Mouse (Mus musculus) kidney, postnatal 0 days (tissue): Measurements from ENCODE around the gene Edc3. TPM values are rescaled to one million over a fixed set of nuclear protein-coding genes. Genes with fewer than 3 reads are reported as not detected.

Experiments used
- ATAC-seq: fragments of 200-750 bp; cut with Nextera tagmentation; replicated peaks from 2 replicates; pipeline ENCODE4 v1.8.0; 2017; ENCODE audit warnings: low read depth, moderate number of reproducible peaks, moderate TSS enrichment, moderate library complexity; ENCODE audit not compliant: low FRiP score
- DNase-seq: peaks from one replicate; pipeline ENCODE4 v3.0.0-alpha.2; 2016; ENCODE audit warnings: low spot score
- H3K27ac ChIP-seq: fragments of 300-500 bp; sonication (generic); 2 replicates; pipeline ENCODE4 v1.5.1; 2014; ENCODE audit warnings: mild to moderate bottlenecking
- H3K27me3 ChIP-seq: fragments of 300-500 bp; sonication (generic); 2 replicates; pipeline ENCODE4 v1.6.1; 2014; ENCODE audit warnings: low read length, mixed read lengths; ENCODE audit not compliant: insufficient read depth
- H3K36me3 ChIP-seq: fragments of 300-500 bp; sonication (generic); 2 replicates; pipeline ENCODE4 v1.6.1; 2014; ENCODE audit warnings: low read length, mixed read lengths; ENCODE audit not compliant: insufficient read depth
- H3K4me1 ChIP-seq: fragments of 300-500 bp; sonication (generic); replicated peaks from 2 replicates; pipeline ENCODE4 v1.6.1; 2014; ENCODE audit warnings: antibody characterized with exemption, low read length, mixed read lengths; ENCODE audit not compliant: insufficient read depth
- H3K4me2 ChIP-seq: fragments of 300-500 bp; sonication (generic); 2 replicates; pipeline ENCODE4 v1.6.1; 2014; ENCODE audit warnings: mild to moderate bottlenecking, low read length, moderate library complexity, mixed read lengths
- H3K4me3 ChIP-seq: fragments of 300-500 bp; sonication (generic); replicated peaks from 2 replicates; pipeline ENCODE4 v1.5.1; 2014; ENCODE audit warnings: low read depth, low read length
- H3K9ac ChIP-seq: fragments of 300-500 bp; sonication (generic); 2 replicates; pipeline ENCODE4 v1.6.1; 2014; ENCODE audit warnings: low read depth, low read length
- H3K9me3 ChIP-seq: fragments of 300-500 bp; sonication (generic); replicated peaks from 2 replicates; pipeline ENCODE4 v1.6.1; 2016; ENCODE audit warnings: low read length, inconsistent platforms, mixed read lengths
- CTCF ChIP-seq: IDR thresholded peaks from 2 replicates; pipeline ENCODE4 v1.5.1; 2016; ENCODE audit warnings: antibody characterized with exemption, low read depth, mild to moderate bottlenecking, moderate library complexity
- WGBS: fragments of 180-500 bp; shearing (Covaris S2); extraction: QIAGEN DNeasy Blood & Tissue Kit; methylation state at CpG from one replicate; pipeline ENCODE4 v1.1.7; 2014; 5-methylcytosine and 5-hydroxymethylcytosine counted together
- polyA plus RNA-seq: library from polyadenylated mRNA; unstranded; fragments of >200 nt; fragmentation: Nextera tagmentation; extraction: Ambion mirVana; gene quantifications from 2 replicates; pipeline ENCODE4 v1.2.1, GENCODE M21; 2015

The Edc3 gene
- polyA plus RNA-seq, 1 experiment from 2014 or later = 23.1 TPM

DNA sequence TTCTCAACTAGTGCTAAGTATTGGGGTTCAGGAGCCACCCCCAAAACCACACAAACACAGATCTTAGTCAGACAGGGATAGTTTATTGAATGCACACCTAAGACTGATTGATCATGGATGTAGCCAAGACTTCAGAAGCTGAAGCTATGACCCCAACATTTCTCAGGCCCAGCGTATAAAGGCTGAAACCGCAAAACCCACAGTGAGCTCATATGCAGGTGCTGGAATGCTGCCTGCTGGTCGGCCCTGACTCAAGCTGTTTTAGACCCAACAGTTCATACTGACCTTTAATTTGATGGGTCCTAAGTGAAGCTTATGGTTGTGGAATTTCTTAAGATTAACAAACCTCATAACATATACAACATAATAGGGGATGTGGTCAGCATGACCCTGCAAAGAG, 74.3 kb downstream of the Edc3 start:
- 89% methylated on average over 3 of the region's 3 CpGs for WGBS
- H3K27me3 ChIP-seq = no peaks in the 10 kb centered on the region
- no peak overlapping the region for H3K4me3 ChIP-seq
- ATAC-seq = no peak
- no peak overlapping the region for H3K4me2 ChIP-seq
- H3K36me3 ChIP-seq = no peaks in the 10 kb centered on the region
- no peak for TF ChIP-seq CTCF
- H3K9me3 ChIP-seq = no peaks in the 10 kb centered on the region
- H3K4me1 ChIP-seq = no peaks in the 10 kb centered on the region
- H3K9ac ChIP-seq = no peak overlapping the region
- DNase-seq = no peak
- H3K27ac ChIP-seq = no peak overlapping the region

DNA sequence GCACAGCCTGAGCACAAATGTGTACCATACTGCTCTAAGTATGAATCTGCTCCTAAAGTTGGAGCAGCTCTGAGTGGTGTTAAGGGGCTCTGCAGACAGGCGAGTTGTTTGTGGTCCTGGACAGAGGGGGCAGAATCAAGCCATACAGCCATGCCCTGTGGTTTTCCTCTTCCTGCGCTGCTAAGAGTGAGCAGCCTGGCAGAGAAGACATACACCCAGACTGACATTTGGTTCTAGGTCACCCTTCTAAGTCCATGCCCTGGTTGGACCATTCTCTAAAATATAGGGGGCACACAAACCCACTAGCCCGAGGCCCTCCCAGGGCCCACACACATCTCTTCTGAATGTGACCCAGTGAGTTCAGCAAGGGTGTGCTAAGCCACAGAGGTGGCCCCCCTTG, 81.4 kb downstream of the Edc3 start:
- H3K9me3 ChIP-seq = no peaks in the 10 kb centered on the region
- 86% methylated on average over 3 of the region's 3 CpGs for WGBS
- no peak overlapping the region for H3K4me2 ChIP-seq
- H3K27ac ChIP-seq = no peak overlapping the region
- no peak overlapping the region for H3K4me3 ChIP-seq
- no peak for ATAC-seq
- no peaks in the 10 kb centered on the region for H3K27me3 ChIP-seq
- H3K9ac ChIP-seq = no peak overlapping the region
- no peaks in the 10 kb centered on the region for H3K4me1 ChIP-seq
- DNase-seq = no peak
- H3K36me3 ChIP-seq = no peaks in the 10 kb centered on the region
- TF ChIP-seq CTCF = no peak

DNA sequence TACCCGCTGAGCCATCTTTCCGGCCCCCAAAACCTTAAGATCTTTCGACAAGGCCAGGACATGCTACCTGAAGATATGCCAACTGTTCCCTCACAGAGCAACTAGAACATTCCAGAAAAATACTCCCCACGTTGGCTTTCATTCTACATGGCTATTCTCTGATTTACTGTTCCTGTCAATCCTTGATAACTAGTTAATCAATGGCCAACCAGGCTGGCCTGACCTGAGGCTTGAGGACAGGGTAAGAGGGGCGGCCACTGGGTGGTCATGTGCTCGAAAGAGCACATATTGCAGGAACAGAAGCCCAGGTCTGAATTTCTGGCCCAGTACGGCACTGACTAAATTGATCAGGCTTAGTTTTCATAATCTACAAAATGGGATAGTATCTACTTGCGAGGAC, 89.1 kb downstream of the Edc3 start:
- Histone ChIP-seq H3K9ac (no peak overlapping the region), H3K27me3 (no peaks in the 10 kb centered on the region), H3K27ac (no peak overlapping the region), H3K4me3 (no peak overlapping the region), H3K9me3 (no peaks in the 10 kb centered on the region), H3K36me3 (peaks cover 9% of the 10 kb centered on the region), H3K4me1 (peaks cover 10% of the 10 kb centered on the region; the same call in 1 of the 2 replicates), H3K4me2 (no peak overlapping the region)
- ATAC-seq (no peak), DNase-seq (no peak)
- WGBS = 86% methylated on average over 8 of the region's 8 CpGs
- TF ChIP-seq CTCF = no peak

DNA sequence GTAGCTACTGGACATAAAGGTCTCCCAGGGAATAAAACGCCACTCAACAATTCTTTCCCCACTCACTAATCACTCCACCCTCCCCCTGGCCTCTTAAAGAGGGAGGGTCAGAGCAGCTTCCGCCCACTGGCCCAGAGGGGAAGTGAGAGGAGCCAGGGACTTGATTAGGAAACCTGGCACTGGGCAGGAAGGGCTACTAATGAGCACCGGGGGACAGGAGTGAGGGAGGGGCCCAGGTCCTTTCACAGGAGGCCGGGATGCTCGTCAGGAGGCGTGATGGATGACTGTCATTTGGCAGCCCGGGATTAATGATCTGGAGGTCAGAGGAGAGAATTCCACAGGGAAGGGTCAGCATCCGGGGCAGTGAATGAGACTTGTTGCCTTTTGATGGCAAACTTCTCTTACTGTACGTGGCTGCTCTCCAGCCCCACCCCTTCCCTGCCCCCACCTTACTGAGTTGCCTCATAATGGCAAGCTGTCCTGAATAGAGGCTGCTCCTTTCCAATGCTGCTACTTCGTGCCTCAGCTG, 90.4 kb downstream of the Edc3 start:
- DNase-seq (peak; percentile 72), ATAC-seq (peak; percentile 52)
- H3K27ac ChIP-seq = peak overlapping the region; percentile 47; the same call in 1 of the 2 replicates
- no peak overlapping the region for H3K4me3 ChIP-seq
- TF ChIP-seq CTCF = no peak
- H3K4me2 ChIP-seq = no peak overlapping the region
- H3K36me3 ChIP-seq = peaks cover 9% of the 10 kb centered on the region
- no peak overlapping the region for H3K9ac ChIP-seq
- no peaks in the 10 kb centered on the region for H3K27me3 ChIP-seq
- WGBS = 8% methylated on average over 10 of the region's 10 CpGs
- H3K9me3 ChIP-seq = no peaks in the 10 kb centered on the region
- peaks cover 10% of the 10 kb centered on the region; the same call in 1 of the 2 replicates for H3K4me1 ChIP-seq

DNA sequence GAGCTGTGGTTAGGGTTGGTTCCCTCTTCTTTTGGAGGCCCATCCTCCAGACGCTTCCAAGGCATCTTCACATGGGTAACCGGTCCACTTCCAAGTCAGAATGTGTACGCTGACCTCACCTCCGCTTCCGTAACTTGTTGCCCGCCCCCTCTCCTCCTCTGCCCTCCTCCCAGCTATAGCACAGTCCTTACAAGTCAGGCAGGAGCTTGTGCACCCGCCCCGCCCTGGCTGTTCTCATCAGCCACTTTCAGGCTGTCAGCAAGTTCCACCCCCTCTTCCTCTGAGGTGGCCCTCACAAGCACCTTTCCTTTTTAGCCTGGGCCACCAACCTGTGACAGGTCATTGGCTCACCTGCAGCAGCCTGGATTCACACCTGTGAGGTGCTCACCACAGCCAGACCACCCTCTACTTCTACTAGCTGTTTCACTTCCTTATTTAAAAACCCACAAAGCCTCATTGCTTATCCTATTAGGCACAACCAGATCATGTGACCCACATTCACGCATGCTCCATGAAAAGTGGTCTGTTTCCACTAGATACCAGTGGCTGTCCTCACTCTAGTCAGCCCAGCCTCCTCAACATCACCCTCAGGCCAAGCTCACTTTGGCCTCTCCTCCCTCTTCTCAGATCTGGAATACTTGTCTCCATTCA, 92.1 kb downstream of the Edc3 start:
- no peak overlapping the region for H3K9ac ChIP-seq
- no peak for ATAC-seq
- H3K4me3 ChIP-seq = no peak overlapping the region
- H3K4me1 ChIP-seq = peaks cover 10% of the 10 kb centered on the region; the same call in 1 of the 2 replicates
- no peaks in the 10 kb centered on the region for H3K27me3 ChIP-seq
- TF ChIP-seq CTCF = no peak
- no peak overlapping the region for H3K27ac ChIP-seq
- H3K4me2 ChIP-seq = no peak overlapping the region
- peaks cover 9% of the 10 kb centered on the region for H3K36me3 ChIP-seq
- no peaks in the 10 kb centered on the region for H3K9me3 ChIP-seq
- 91% methylated on average over 9 of the region's 9 CpGs for WGBS
- DNase-seq = no peak

Other genes starting within 250 kb of the Edc3 start
- 18.3 and 19.4 TPM in 2 replicates for gene Scamp5, start 240.5 kb upstream of the Edc3 start, polyA plus RNA-seq
- gene Rpp25, start 204.5 kb upstream of the Edc3 start, polyA plus RNA-seq = 3.8 and 4.2 TPM in 2 replicates
- gene Cox5a, start 187.3 kb upstream of the Edc3 start, polyA plus RNA-seq = 1,314 and 1,348 TPM in 2 replicates
- 13.6 and 15.1 TPM in 2 replicates for gene Fam219b, start 171.0 kb upstream of the Edc3 start, polyA plus RNA-seq
- 34.5 and 35.9 TPM in 2 replicates for gene Mpi, start 155.8 kb upstream of the Edc3 start, polyA plus RNA-seq
- 100 and 104 TPM in 2 replicates for gene Scamp2, start 147.6 kb upstream of the Edc3 start, polyA plus RNA-seq
- 8.0 and 8.4 TPM in 2 replicates for gene Ulk3, start 119.1 kb upstream of the Edc3 start, polyA plus RNA-seq
- gene Cplx3, start 102.3 kb upstream of the Edc3 start, polyA plus RNA-seq = 0.04 TPM in 1 of 2 replicates, not detected in the other
- not detected in 2 replicates for gene Lman1l, start 87.8 kb upstream of the Edc3 start, polyA plus RNA-seq
- gene Csk, start 54.9 kb upstream of the Edc3 start, polyA plus RNA-seq = 23.9 and 25.2 TPM in 2 replicates
- not detected in 2 replicates for gene Cyp1a2, start 24.8 kb upstream of the Edc3 start, polyA plus RNA-seq
- gene Cyp1a1, start 20.6 kb upstream of the Edc3 start, polyA plus RNA-seq = 0.29 and 0.34 TPM in 2 replicates
- 50.3 and 51.7 TPM in 2 replicates for gene Clk3, start 57.3 kb downstream of the Edc3 start, polyA plus RNA-seq
- 4.0 and 4.2 TPM in 2 replicates for gene Arid3b, start 128.3 kb downstream of the Edc3 start, polyA plus RNA-seq
- gene Ubl7, start 202.4 kb downstream of the Edc3 start, polyA plus RNA-seq = 124 and 141 TPM in 2 replicates
- gene Sema7a, start 231.6 kb downstream of the Edc3 start, polyA plus RNA-seq = 0.46 and 0.80 TPM in 2 replicates